Mouse (Mus musculus): Measurements from ENCODE around the gene Rxra. TPM values are rescaled to one million over a fixed set of nuclear protein-coding genes. Genes with fewer than 3 reads are reported as not detected.
A peak's percentile ranks its signal among the peaks of the same experiment; 100 is the strongest.

Rxra gene
- polyA plus RNA-seq, 1 experiment from 2014 or later = 5.5 TPM

GRCm38 (mm10) chr2:27761996-27762340, 85.7 kb downstream of the Rxra start:
- no peak for DNase-seq (ENCODE audit: low spot score)

- DNase-seq (ENCODE audit: low spot score) = no peak
Observed at GRCm38 (mm10) chr2:27762509-27762908, 86.3 kb downstream of the Rxra start.

GRCm38 (mm10) chr2:27762920-27763780, 86.9 kb downstream of the Rxra start:
- DNase-seq (ENCODE audit: low spot score) = no peak

- no peak for DNase-seq (ENCODE audit: low spot score)
Observed at GRCm38 (mm10) chr2:27764256-27764936, 88.2 kb downstream of the Rxra start.

- DNase-seq (ENCODE audit: low spot score) = peak; percentile 78
Observed at GRCm38 (mm10) chr2:27764937-27765319, 88.7 kb downstream of the Rxra start.

GRCm38 (mm10) chr2:27767773-27768172, 91.5 kb downstream of the Rxra start:
- DNase-seq (ENCODE audit: low spot score) = no peak

GRCm38 (mm10) chr2:27769701-27770100, 93.5 kb downstream of the Rxra start:
- no peak for DNase-seq (ENCODE audit: low spot score)

GRCm38 (mm10) chr2:27770205-27770604, 94.0 kb downstream of the Rxra start:
- DNase-seq (ENCODE audit: low spot score) = peak; percentile 72

- DNase-seq (ENCODE audit: low spot score) = peak; percentile 65
Observed at GRCm38 (mm10) chr2:27771936-27772335, 95.7 kb downstream of the Rxra start.

GRCm38 (mm10) chr2:27772841-27773388, 96.7 kb downstream of the Rxra start:
- no peak for DNase-seq (ENCODE audit: low spot score)

GRCm38 (mm10) chr2:27773980-27774730, 97.9 kb downstream of the Rxra start:
- DNase-seq (ENCODE audit: low spot score) = no peak

- DNase-seq (ENCODE audit: low spot score) = no peak
Observed at GRCm38 (mm10) chr2:27775006-27775405, 98.8 kb downstream of the Rxra start.

- no peak for DNase-seq (ENCODE audit: low spot score)
Observed at GRCm38 (mm10) chr2:27775625-27776024, 99.4 kb downstream of the Rxra start.

- no peak for DNase-seq (ENCODE audit: low spot score)
Observed at GRCm38 (mm10) chr2:27777756-27778155, 101.5 kb downstream of the Rxra start.

GRCm38 (mm10) chr2:27778289-27778688, 102.0 kb downstream of the Rxra start:
- no peak for DNase-seq (ENCODE audit: low spot score)

- no peak for DNase-seq (ENCODE audit: low spot score)
Observed at GRCm38 (mm10) chr2:27779291-27779866, 103.1 kb downstream of the Rxra start.

GRCm38 (mm10) chr2:27780162-27780561, 103.9 kb downstream of the Rxra start:
- DNase-seq (ENCODE audit: low spot score) = no peak

- no peak for DNase-seq (ENCODE audit: low spot score)
Observed at GRCm38 (mm10) chr2:27785363-27785762, 109.1 kb downstream of the Rxra start.

- DNase-seq (ENCODE audit: low spot score) = no peak
Observed at GRCm38 (mm10) chr2:27785973-27786417, 109.8 kb downstream of the Rxra start.

GRCm38 (mm10) chr2:27791571-27791970, 115.3 kb downstream of the Rxra start:
- no peak for DNase-seq (ENCODE audit: low spot score)

- DNase-seq (ENCODE audit: low spot score) = no peak
Observed at GRCm38 (mm10) chr2:27799018-27799417, 122.8 kb downstream of the Rxra start.

All from thymus, postnatal 0 days (tissue).